Mouse (Mus musculus) adrenal gland, postnatal 4 days (tissue): Measurements from ENCODE around the gene Zfp664. TPM values are rescaled to one million over a fixed set of nuclear protein-coding genes. Genes with fewer than 3 reads are reported as not detected.
A peak's percentile ranks its signal among the peaks of the same experiment; 100 is the strongest.

Experiments
- DNase-seq, 2 experiments: peaks; one replicate each; pipeline ENCODE4 v3.0.0; 2021 to 2022; ENCODE audit warnings: low spot score in 2 of 2, mixed read lengths in 2 of 2
- long read RNA-seq, 2 experiments: library from polyadenylated mRNA; stranded (forward); transcript quantifications; one replicate each; pipeline ENCODE4 v2.0.0; 2021
- total RNA-seq, 2 experiments: library from RNA; stranded (reverse); gene quantifications; 2 replicates each; pipeline ENCODE4 v1.2.3; 2021

Zfp664 gene
- total RNA-seq: 10 to 100 TPM; 52.5 to 64.6 TPM
- long read RNA-seq, experiment 1, full-length matches to known transcripts: 1 of 7 reads
- long read RNA-seq, experiment 1, partial matches to known transcripts: 0 of 7 reads
- long read RNA-seq, experiment 1, other reads (novel, unspliced or antisense): 6 of 7 reads
- long read RNA-seq, experiment 2, full-length matches to known transcripts: 7 of 30 reads
- long read RNA-seq, experiment 2, partial matches to known transcripts: 2 of 30 reads
- long read RNA-seq, experiment 2, other reads (novel, unspliced or antisense): 21 of 30 reads

- DNase-seq: peak; percentile 90 to 92
Measured at GRCm38 (mm10) chr5:124862013-124862866, at the start of gene Zfp664, which contains the start of gene Ccdc92. Gene Zfp664, plus strand, starts transcription at chr5:124862691. Gene Ccdc92, minus strand, starts transcription at chr5:124862424.

- no peak for DNase-seq
Measured at GRCm38 (mm10) chr5:124814797-124815196, 47.7 kb upstream of the Zfp664 start.

GRCm38 (mm10) chr5:124817050-124817449 is 45.4 kb upstream of the Zfp664 start:
- DNase-seq: no peak

GRCm38 (mm10) chr5:124822128-124822894 is 40.2 kb upstream of the Zfp664 start:
- DNase-seq: no peak

GRCm38 (mm10) chr5:124830331-124830730 is 32.2 kb upstream of the Zfp664 start:
- no peak for DNase-seq

GRCm38 (mm10) chr5:124835218-124835617 is 27.3 kb upstream of the Zfp664 start:
- no peak for DNase-seq

- no peak for DNase-seq
Measured at GRCm38 (mm10) chr5:124836075-124836474, 26.4 kb upstream of the Zfp664 start.

- DNase-seq: no peak
Measured at GRCm38 (mm10) chr5:124836621-124837020, 25.9 kb upstream of the Zfp664 start.

GRCm38 (mm10) chr5:124840202-124840601 is 22.3 kb upstream of the Zfp664 start:
- no peak for DNase-seq

- no peak for DNase-seq
Measured at GRCm38 (mm10) chr5:124840669-124841068, 21.8 kb upstream of the Zfp664 start.

- no peak for DNase-seq
Measured at GRCm38 (mm10) chr5:124843386-124843785, 19.1 kb upstream of the Zfp664 start.

GRCm38 (mm10) chr5:124844929-124845328 is 17.6 kb upstream of the Zfp664 start:
- no peak for DNase-seq

- no peak for DNase-seq
Measured at GRCm38 (mm10) chr5:124847014-124847413, 15.5 kb upstream of the Zfp664 start.

GRCm38 (mm10) chr5:124848994-124849393 is 13.5 kb upstream of the Zfp664 start:
- no peak for DNase-seq

- no peak for DNase-seq
Measured at GRCm38 (mm10) chr5:124851572-124851971, 10.9 kb upstream of the Zfp664 start.

- DNase-seq: no peak
Measured at GRCm38 (mm10) chr5:124852294-124852693, 10.2 kb upstream of the Zfp664 start.

- no peak for DNase-seq
Measured at GRCm38 (mm10) chr5:124853079-124853478, 9.4 kb upstream of the Zfp664 start.

GRCm38 (mm10) chr5:124854202-124854601 is 8.3 kb upstream of the Zfp664 start:
- DNase-seq: no peak

GRCm38 (mm10) chr5:124860013-124860412 is 2.5 kb upstream of the Zfp664 start:
- DNase-seq: no peak

GRCm38 (mm10) chr5:124861463-124861862 is 1.0 kb upstream of the Zfp664 start:
- DNase-seq: no peak
